ENCODE assay signal across 13 mouse cellular contexts in genomic region chr3:38952602-38953001, GRCm38 (mm10).
"Had no signal": no experiment of that assay in that cellular context is flagged by ENCODE, and none has a peak within 500 bp of the region (broad histone marks: within the 10 kb centered on the region; RNA-seq: fewer than 3 reads in every experiment).

No protein-coding gene starts in this region.

- ATAC-seq: liver, embryonic 12.5 days; midbrain, embryonic 15.5 days had no signal

- H3K36me3 ChIP-seq: liver, embryonic 12.5 days had no signal

- H3K4me1 ChIP-seq: liver, embryonic 12.5 days; lung, embryonic 15.5 days; megakaryocyte, embryonic 14.5 days; midbrain, embryonic 15.5 days; neural tube, embryonic 12.5 days had no signal

- H3K27ac ChIP-seq: left cerebral cortex, adult 2 months; limb, embryonic 10.5 days; liver, embryonic 12.5 days; lung, embryonic 15.5 days; macrophage; midbrain, embryonic 15.5 days; neural tube, embryonic 12.5 days; stomach, postnatal 0 days had no signal

- DNase-seq: kidney, postnatal 10 days; lung, postnatal 14 days; thymus, postnatal 4 days had no signal

- H3K9me3 ChIP-seq: limb, embryonic 10.5 days; liver, embryonic 12.5 days; lung, embryonic 15.5 days; midbrain, embryonic 15.5 days; neural tube, embryonic 12.5 days had no signal

- H3K9ac ChIP-seq: liver, embryonic 12.5 days; lung, embryonic 15.5 days; midbrain, embryonic 15.5 days; neural tube, embryonic 12.5 days had no signal

- H3K4me2 ChIP-seq: liver, embryonic 12.5 days; lung, embryonic 15.5 days; midbrain, embryonic 11.5 days; midbrain, embryonic 15.5 days; neural tube, embryonic 12.5 days had no signal

- H3K27me3 ChIP-seq: liver, embryonic 12.5 days; lung, embryonic 15.5 days; megakaryocyte, embryonic 14.5 days; midbrain, embryonic 15.5 days; neural tube, embryonic 12.5 days had no signal

- H3K4me3 ChIP-seq: left cerebral cortex, adult 2 months; limb, embryonic 10.5 days; liver, embryonic 12.5 days; lung, embryonic 15.5 days; megakaryocyte, embryonic 14.5 days; midbrain, embryonic 15.5 days; neural tube, embryonic 12.5 days had no signal
